Mouse (Mus musculus) heart, embryonic 10.5 days (tissue): ENCODE data around the gene Kcnh1. TPM values are rescaled to one million over a fixed set of nuclear protein-coding genes. Genes with fewer than 3 reads are reported as not detected.

Experiments used
- DNase-seq: peaks from one replicate; pipeline ENCODE4 v3.0.0-alpha.2; 2017; ENCODE audit warnings: low spot score
- H3K27ac ChIP-seq: fragments of 300-500 bp; sonication (generic); 2 replicates; pipeline ENCODE4 v1.5.1; 2016; ENCODE audit warnings: mild to moderate bottlenecking
- H3K27me3 ChIP-seq: fragments of 300-500 bp; sonication (generic); 2 replicates; pipeline ENCODE4 v1.6.1; 2016; ENCODE audit warnings: mild to moderate bottlenecking; ENCODE audit not compliant: poor library complexity, insufficient read depth, severe bottlenecking
- H3K36me3 ChIP-seq: fragments of 300-500 bp; sonication (generic); 2 replicates; pipeline ENCODE4 v1.6.1; 2016; ENCODE audit warnings: mild to moderate bottlenecking, moderate library complexity
- H3K4me1 ChIP-seq: fragments of 300-500 bp; sonication (generic); 2 replicates; pipeline ENCODE4 v1.6.1; 2016; ENCODE audit warnings: mild to moderate bottlenecking
- H3K4me3 ChIP-seq: fragments of 300-500 bp; sonication (generic); 2 replicates; pipeline ENCODE4 v1.5.1; 2016; ENCODE audit warnings: mild to moderate bottlenecking, moderate library complexity
- H3K9me3 ChIP-seq: fragments of 300-500 bp; sonication (generic); 2 replicates; pipeline ENCODE4 v1.6.1; 2016; ENCODE audit warnings: mild to moderate bottlenecking, moderate library complexity
- WGBS: fragments of 180-500 bp; shearing (Covaris S2); methylation state at CpG from one replicate; pipeline ENCODE4 v1.1.7; 2016; 5-methylcytosine and 5-hydroxymethylcytosine counted together
- polyA plus RNA-seq: library from polyadenylated mRNA; unstranded; fragments of >200 nt; fragmentation: Nextera tagmentation; extraction: Ambion mirVana; gene quantifications from 2 replicates; pipeline ENCODE4 v1.2.1, GENCODE M21; 2016

Kcnh1 gene
- polyA plus RNA-seq, 1 experiment from 2014 or later, result 0.14 TPM

GRCm38 (mm10) chr1:192284340-192284739 is 93.8 kb downstream of the Kcnh1 start:
- WGBS, result 71% methylated on average over 3 of the region's 3 CpGs
- H3K27ac ChIP-seq, result no peak overlapping the region

GRCm38 (mm10) chr1:192284950-192285349 is 94.4 kb downstream of the Kcnh1 start:
- Histone ChIP-seq H3K27me3 (no peaks in the 10 kb centered on the region), H3K9me3 (no peaks in the 10 kb centered on the region), H3K36me3 (no peaks in the 10 kb centered on the region), H3K27ac (no peak overlapping the region), H3K4me1 (no peaks in the 10 kb centered on the region), H3K4me3 (no peak overlapping the region)
- DNase-seq, result no peak
- WGBS, result 76% methylated on average over 3 of the region's 3 CpGs

More at GRCm38 (mm10) chr1:192284340-192284739, 93.8 kb downstream of the Kcnh1 start:
- Histone ChIP-seq H3K4me1 (no peaks in the 10 kb centered on the region), H3K4me3 (no peak overlapping the region), H3K9me3 (no peaks in the 10 kb centered on the region), H3K36me3 (no peaks in the 10 kb centered on the region), H3K27me3 (no peaks in the 10 kb centered on the region)
- DNase-seq, result no peak

- Histone ChIP-seq H3K27me3 (no peaks in the 10 kb centered on the region), H3K36me3 (no peaks in the 10 kb centered on the region)
Measured at GRCm38 (mm10) chr1:192288456-192288855, 97.9 kb downstream of the Kcnh1 start.

GRCm38 (mm10) chr1:192291286-192291685 is 100.7 kb downstream of the Kcnh1 start:
- DNase-seq, result no peak
- Histone ChIP-seq H3K27ac (no peak overlapping the region), H3K27me3 (no peaks in the 10 kb centered on the region), H3K4me1 (no peaks in the 10 kb centered on the region), H3K36me3 (no peaks in the 10 kb centered on the region), H3K4me3 (no peak overlapping the region), H3K9me3 (no peaks in the 10 kb centered on the region)
- 59% methylated on average over 3 of the region's 3 CpGs for WGBS

More at GRCm38 (mm10) chr1:192288456-192288855, 97.9 kb downstream of the Kcnh1 start:
- no peak overlapping the region for H3K4me3 ChIP-seq
- no peaks in the 10 kb centered on the region for H3K9me3 ChIP-seq
- no peak for DNase-seq
- WGBS, result 81% methylated on average over 8 of the region's 8 CpGs
- H3K27ac ChIP-seq, result no peak overlapping the region
- H3K4me1 ChIP-seq, result no peaks in the 10 kb centered on the region

- H3K9me3 ChIP-seq, result no peaks in the 10 kb centered on the region
- H3K27me3 ChIP-seq, result no peaks in the 10 kb centered on the region
- H3K4me1 ChIP-seq, result no peaks in the 10 kb centered on the region
- no peaks in the 10 kb centered on the region for H3K36me3 ChIP-seq
- 56% methylated on average over 4 of the region's 4 CpGs for WGBS
- H3K27ac ChIP-seq, result no peak overlapping the region
- H3K4me3 ChIP-seq, result no peak overlapping the region
- DNase-seq, result no peak
Measured at GRCm38 (mm10) chr1:192293391-192293790, 102.8 kb downstream of the Kcnh1 start.

- no peak for DNase-seq
- Histone ChIP-seq H3K27ac (no peak overlapping the region), H3K27me3 (no peaks in the 10 kb centered on the region), H3K36me3 (no peaks in the 10 kb centered on the region), H3K4me1 (no peaks in the 10 kb centered on the region), H3K9me3 (no peaks in the 10 kb centered on the region), H3K4me3 (no peak overlapping the region)
- 70% methylated on average over 3 of the region's 3 CpGs for WGBS
Measured at GRCm38 (mm10) chr1:192293921-192294320, 103.3 kb downstream of the Kcnh1 start.

GRCm38 (mm10) chr1:192295243-192295860 is 104.8 kb downstream of the Kcnh1 start:
- no peaks in the 10 kb centered on the region for H3K27me3 ChIP-seq
- H3K36me3 ChIP-seq, result no peaks in the 10 kb centered on the region
- no peaks in the 10 kb centered on the region for H3K4me1 ChIP-seq
- no peak overlapping the region for H3K4me3 ChIP-seq
- H3K9me3 ChIP-seq, result no peaks in the 10 kb centered on the region
- WGBS, result 69% methylated on average over 11 of the region's 11 CpGs
- no peak overlapping the region for H3K27ac ChIP-seq
- no peak for DNase-seq

GRCm38 (mm10) chr1:192295902-192296301 is 105.3 kb downstream of the Kcnh1 start:
- H3K4me3 ChIP-seq, result no peak overlapping the region
- H3K27ac ChIP-seq, result no peak overlapping the region
- no peaks in the 10 kb centered on the region for H3K27me3 ChIP-seq
- DNase-seq, result no peak
- H3K9me3 ChIP-seq, result no peaks in the 10 kb centered on the region
- H3K4me1 ChIP-seq, result no peaks in the 10 kb centered on the region
- H3K36me3 ChIP-seq, result no peaks in the 10 kb centered on the region

GRCm38 (mm10) chr1:192297481-192298128 is 107.0 kb downstream of the Kcnh1 start:
- H3K4me1 ChIP-seq, result no peaks in the 10 kb centered on the region

GRCm38 (mm10) chr1:192300417-192300816 is 109.8 kb downstream of the Kcnh1 start:
- no peaks in the 10 kb centered on the region for H3K27me3 ChIP-seq
- H3K36me3 ChIP-seq, result no peaks in the 10 kb centered on the region
- DNase-seq, result no peak
- no peak overlapping the region for H3K27ac ChIP-seq
- 0 out of 2 replicates have a peak, but pooled peaks cover 3% of the 10 kb centered on the region for H3K4me1 ChIP-seq
- H3K9me3 ChIP-seq, result no peaks in the 10 kb centered on the region
- WGBS, result 68% methylated on average over 7 of the region's 7 CpGs
- no peak overlapping the region for H3K4me3 ChIP-seq

More at GRCm38 (mm10) chr1:192297481-192298128, 107.0 kb downstream of the Kcnh1 start:
- DNase-seq, result no peak
- Histone ChIP-seq H3K36me3 (no peaks in the 10 kb centered on the region), H3K4me3 (no peak overlapping the region), H3K9me3 (no peaks in the 10 kb centered on the region), H3K27ac (no peak overlapping the region), H3K27me3 (no peaks in the 10 kb centered on the region)
- 78% methylated on average over 5 of the region's 5 CpGs for WGBS

GRCm38 (mm10) chr1:192303615-192304014 is 113.0 kb downstream of the Kcnh1 start:
- Histone ChIP-seq H3K4me3 (no peak overlapping the region), H3K27ac (no peak overlapping the region), H3K36me3 (no peaks in the 10 kb centered on the region), H3K9me3 (no peaks in the 10 kb centered on the region), H3K4me1 (0 out of 2 replicates have a peak, but pooled peaks cover 3% of the 10 kb centered on the region), H3K27me3 (no peaks in the 10 kb centered on the region)
- DNase-seq, result no peak
- 73% methylated on average over 2 of the region's 2 CpGs for WGBS

GRCm38 (mm10) chr1:192305155-192305554 is 114.6 kb downstream of the Kcnh1 start:
- H3K27me3 ChIP-seq, result no peaks in the 10 kb centered on the region
- 93% methylated on average over 1 of the region's 1 CpGs for WGBS
- no peak for DNase-seq
- no peak overlapping the region for H3K27ac ChIP-seq
- no peaks in the 10 kb centered on the region for H3K9me3 ChIP-seq
- no peak overlapping the region for H3K4me3 ChIP-seq
- H3K4me1 ChIP-seq, result 0 out of 2 replicates have a peak, but pooled peaks cover 3% of the 10 kb centered on the region
- no peaks in the 10 kb centered on the region for H3K36me3 ChIP-seq

GRCm38 (mm10) chr1:192307055-192307454 is 116.5 kb downstream of the Kcnh1 start:
- no peaks in the 10 kb centered on the region for H3K9me3 ChIP-seq
- H3K4me3 ChIP-seq, result no peak overlapping the region
- no peak for DNase-seq
- no peaks in the 10 kb centered on the region for H3K27me3 ChIP-seq
- no peak overlapping the region for H3K27ac ChIP-seq
- H3K36me3 ChIP-seq, result no peaks in the 10 kb centered on the region
- H3K4me1 ChIP-seq, result 0 out of 2 replicates have a peak, but pooled peaks cover 3% of the 10 kb centered on the region
